Mouse (Mus musculus): ENCODE data around the gene Ptprn.

Gene Ptprn

GRCm38 (mm10) chr1:75227653-75228052 is 36.6 kb downstream of the Ptprn start:
- in situ Hi-C loops (cut with MboI; ENCODE audit: low sequenced_read_pairs): no loop called here

GRCm38 (mm10) chr1:75226138-75226537 is 38.2 kb downstream of the Ptprn start:
- in situ Hi-C loops (cut with MboI; ENCODE audit: low sequenced_read_pairs): no loop called here

- in situ Hi-C loops (cut with MboI; ENCODE audit: low sequenced_read_pairs): no loop called here
Measured at GRCm38 (mm10) chr1:75225473-75225872, 38.8 kb downstream of the Ptprn start.

GRCm38 (mm10) chr1:75223532-75223931 is 40.8 kb downstream of the Ptprn start:
- in situ Hi-C loops (cut with MboI; ENCODE audit: low sequenced_read_pairs): no loop called here

GRCm38 (mm10) chr1:75222926-75223325 is 41.4 kb downstream of the Ptprn start:
- in situ Hi-C loops (cut with MboI; ENCODE audit: low sequenced_read_pairs): no loop called here

GRCm38 (mm10) chr1:75221538-75221937 is 42.8 kb downstream of the Ptprn start:
- in situ Hi-C loops (cut with MboI; ENCODE audit: low sequenced_read_pairs): no loop called here

- in situ Hi-C loops (cut with MboI; ENCODE audit: low sequenced_read_pairs): no loop called here
Measured at GRCm38 (mm10) chr1:75219531-75219930, 44.8 kb downstream of the Ptprn start, which contains the start of gene Tuba4a. Tuba4a (minus strand) TSS chr1:75219865.

- in situ Hi-C loops (cut with MboI; ENCODE audit: low sequenced_read_pairs): no loop called here
Measured at GRCm38 (mm10) chr1:75219078-75219477, 45.2 kb downstream of the Ptprn start.

- in situ Hi-C loops (cut with MboI; ENCODE audit: low sequenced_read_pairs): no loop called here
Measured at GRCm38 (mm10) chr1:75218227-75219001, 45.9 kb downstream of the Ptprn start.

- in situ Hi-C loops (cut with MboI; ENCODE audit: low sequenced_read_pairs): no loop called here
Measured at GRCm38 (mm10) chr1:75217893-75218226, 46.4 kb downstream of the Ptprn start.

GRCm38 (mm10) chr1:75216797-75217585 is 47.3 kb downstream of the Ptprn start:
- in situ Hi-C loops (cut with MboI; ENCODE audit: low sequenced_read_pairs): no loop called here

- in situ Hi-C loops (cut with MboI; ENCODE audit: low sequenced_read_pairs): no loop called here
Measured at GRCm38 (mm10) chr1:75215785-75216184, 48.5 kb downstream of the Ptprn start.

GRCm38 (mm10) chr1:75214886-75215285 is 49.4 kb downstream of the Ptprn start:
- in situ Hi-C loops (cut with MboI; ENCODE audit: low sequenced_read_pairs): no loop called here

GRCm38 (mm10) chr1:75214442-75214841 is 49.9 kb downstream of the Ptprn start:
- in situ Hi-C loops (cut with MboI; ENCODE audit: low sequenced_read_pairs): no loop called here

GRCm38 (mm10) chr1:75213096-75213495 is 51.2 kb downstream of the Ptprn start:
- in situ Hi-C loops (cut with MboI; ENCODE audit: low sequenced_read_pairs): no loop called here

GRCm38 (mm10) chr1:75212542-75212941 is 51.8 kb downstream of the Ptprn start:
- in situ Hi-C loops (cut with MboI; ENCODE audit: low sequenced_read_pairs): no loop called here

GRCm38 (mm10) chr1:75211141-75211708 is 53.1 kb downstream of the Ptprn start:
- in situ Hi-C loops (cut with MboI; ENCODE audit: low sequenced_read_pairs): no loop called here

- in situ Hi-C loops (cut with MboI; ENCODE audit: low sequenced_read_pairs): no loop called here
Measured at GRCm38 (mm10) chr1:75210136-75211087, 53.9 kb downstream of the Ptprn start, which contains the start of the genes Glb1l and Stk16. Glb1l (minus strand) TSS chr1:75210813. Stk16 (plus strand) TSS chr1:75210838.

- in situ Hi-C loops (cut with MboI; ENCODE audit: low sequenced_read_pairs): no loop called here
Measured at GRCm38 (mm10) chr1:75208967-75209678, 55.2 kb downstream of the Ptprn start.

GRCm38 (mm10) chr1:75201236-75201635 is 63.1 kb downstream of the Ptprn start:
- in situ Hi-C loops (cut with MboI; ENCODE audit: low sequenced_read_pairs): no loop called here

Data from CH12F3 (cell line).